Mouse (Mus musculus) urinary bladder, postnatal 4 days (tissue): ENCODE measurements around the gene Rrad.

Experiments
- DNase-seq, 2 experiments: peaks; one replicate each; pipeline ENCODE4 v3.0.0; 2021 to 2022; ENCODE audit warnings: low spot score in 2 of 2

Gene Rrad

GRCm38 (mm10) chr8:104613119-104613518, 18.0 kb downstream of the Rrad start:
- no peak for DNase-seq

GRCm38 (mm10) chr8:104611613-104612012, 19.5 kb downstream of the Rrad start:
- DNase-seq = no peak

- DNase-seq = no peak
These were observed 20.9 kb downstream of the Rrad start for GRCm38 (mm10) chr8:104610185-104610766.

- DNase-seq = no peak
These were observed 21.9 kb downstream of the Rrad start for GRCm38 (mm10) chr8:104609222-104609621.

- no peak for DNase-seq
These were observed 23.2 kb downstream of the Rrad start for GRCm38 (mm10) chr8:104607944-104608343.

GRCm38 (mm10) chr8:104606329-104606728, 24.8 kb downstream of the Rrad start:
- no peak for DNase-seq

- DNase-seq = no peak
These were observed 27.9 kb downstream of the Rrad start for GRCm38 (mm10) chr8:104603245-104603593.

- DNase-seq = peak; percentile 78 to 85
These were observed 28.5 kb downstream of the Rrad start for GRCm38 (mm10) chr8:104602468-104603244.

GRCm38 (mm10) chr8:104601941-104602371, 29.2 kb downstream of the Rrad start:
- DNase-seq = no peak

- DNase-seq = no peak
These were observed 29.7 kb downstream of the Rrad start for GRCm38 (mm10) chr8:104601386-104601785.

GRCm38 (mm10) chr8:104598496-104598895, 32.6 kb downstream of the Rrad start:
- DNase-seq = no peak

- no peak for DNase-seq
These were observed 33.5 kb downstream of the Rrad start for GRCm38 (mm10) chr8:104597656-104598055.

- DNase-seq = no peak
These were observed 35.2 kb downstream of the Rrad start for GRCm38 (mm10) chr8:104595773-104596536.

GRCm38 (mm10) chr8:104594611-104595362, 36.3 kb downstream of the Rrad start:
- DNase-seq = no peak

GRCm38 (mm10) chr8:104593536-104594325, 37.4 kb downstream of the Rrad start:
- DNase-seq = no peak

- DNase-seq = no peak
These were observed 38.6 kb downstream of the Rrad start for GRCm38 (mm10) chr8:104592566-104592965.

- DNase-seq = no peak
These were observed 39.3 kb downstream of the Rrad start for GRCm38 (mm10) chr8:104591856-104592255.

- peak; percentile 82 to 87 for DNase-seq
These were observed 39.8 kb downstream of the Rrad start, which contains the start of gene Pdp2 for GRCm38 (mm10) chr8:104591133-104591834. Pdp2 (plus strand) TSS chr8:104591451.

GRCm38 (mm10) chr8:104590284-104590683, 40.8 kb downstream of the Rrad start:
- DNase-seq = no peak

- DNase-seq = no peak
These were observed 46.6 kb downstream of the Rrad start for GRCm38 (mm10) chr8:104584522-104584921.
